Mouse (Mus musculus) cerebellum, adult 11 months (tissue): ENCODE data around the gene Dnah2.

Experiments used
- DNase-seq: peaks from one replicate; pipeline ENCODE4 v3.0.0; 2022

Dnah2 gene

GRCm38 (mm10) chr11:69459883-69460282 lies 89.0 kb downstream of the Dnah2 start:
- no peak for DNase-seq

- no peak for DNase-seq
Observed at GRCm38 (mm10) chr11:69457006-69457579, 91.8 kb downstream of the Dnah2 start.

- no peak for DNase-seq
Observed at GRCm38 (mm10) chr11:69452114-69452867, 96.6 kb downstream of the Dnah2 start.

- no peak for DNase-seq
Observed at GRCm38 (mm10) chr11:69447299-69447698, 101.6 kb downstream of the Dnah2 start.

- no peak for DNase-seq
Observed at GRCm38 (mm10) chr11:69443328-69443727, 105.6 kb downstream of the Dnah2 start.

- no peak for DNase-seq
Observed at GRCm38 (mm10) chr11:69437291-69437690, 111.6 kb downstream of the Dnah2 start.

GRCm38 (mm10) chr11:69433189-69433588 lies 115.7 kb downstream of the Dnah2 start:
- no peak for DNase-seq

- peak; percentile 18 for DNase-seq
Observed at GRCm38 (mm10) chr11:69432640-69432982, 116.3 kb downstream of the Dnah2 start.

- peak; percentile 81 for DNase-seq
Observed at GRCm38 (mm10) chr11:69431829-69432639, 116.9 kb downstream of the Dnah2 start.

- no peak for DNase-seq
Observed at GRCm38 (mm10) chr11:69430631-69431030, 118.3 kb downstream of the Dnah2 start.

GRCm38 (mm10) chr11:69429313-69429712 lies 119.6 kb downstream of the Dnah2 start:
- no peak for DNase-seq

GRCm38 (mm10) chr11:69428751-69429150 lies 120.2 kb downstream of the Dnah2 start:
- DNase-seq, result no peak

GRCm38 (mm10) chr11:69426246-69426645 lies 122.7 kb downstream of the Dnah2 start:
- DNase-seq, result no peak

- no peak for DNase-seq
Observed at GRCm38 (mm10) chr11:69423885-69424284, 125.0 kb downstream of the Dnah2 start.

GRCm38 (mm10) chr11:69422842-69423241 lies 126.1 kb downstream of the Dnah2 start:
- no peak for DNase-seq

- DNase-seq, result no peak
Observed at GRCm38 (mm10) chr11:69421131-69421977, 127.6 kb downstream of the Dnah2 start.

GRCm38 (mm10) chr11:69420554-69421000 lies 128.3 kb downstream of the Dnah2 start:
- no peak for DNase-seq

- DNase-seq, result peak; percentile 54
Observed at GRCm38 (mm10) chr11:69419813-69420553, 128.9 kb downstream of the Dnah2 start.

GRCm38 (mm10) chr11:69419443-69419812 lies 129.5 kb downstream of the Dnah2 start:
- no peak for DNase-seq

- peak; percentile 92 for DNase-seq
Observed at GRCm38 (mm10) chr11:69418481-69419442, 130.1 kb downstream of the Dnah2 start.
